Mouse (Mus musculus) MEL (cell line): Measurements from ENCODE around the gene Esp22. TPM values are rescaled to one million over a fixed set of nuclear protein-coding genes. Genes with fewer than 3 reads are reported as not detected.

Experiments used
- DNase-seq: peaks from one replicate; pipeline ENCODE4 v3.0.0; 2011; ENCODE audit warnings: low read depth, low spot score
- H3K27ac ChIP-seq: 2 replicates; pipeline ENCODE4 v1.5.1; 2012; ENCODE audit warnings: low read depth, mild to moderate bottlenecking, control low read depth, low read length, moderate library complexity; ENCODE audit not compliant: control insufficient read depth
- H3K27me3 ChIP-seq, 2 experiments: fragments of 150-350 bp in 1 of 2; sonication (generic) in 1 of 2; 2 replicates each; pipeline ENCODE4 v1.6.1; 2012; ENCODE audit warnings: low read length in 2 of 2, mild to moderate bottlenecking in 2 of 2, improper control_type of control experiment in 1 of 2, moderate library complexity in 1 of 2; ENCODE audit not compliant: insufficient read depth in 2 of 2, control insufficient read depth in 1 of 2
- H3K36me3 ChIP-seq, 2 experiments: 2 replicates each; pipeline ENCODE4 v1.6.1; 2012 to 2014; ENCODE audit warnings: low read length in 2 of 2, improper control_type of control experiment in 1 of 2, inconsistent platforms in 1 of 2, mild to moderate bottlenecking in 1 of 2; ENCODE audit not compliant: insufficient read depth in 2 of 2, control insufficient read depth in 1 of 2
- H3K4me1 ChIP-seq, 2 experiments: fragments of 150-350 bp in 1 of 2; sonication (generic) in 1 of 2; 2 replicates each; pipeline ENCODE4 v1.6.1; 2012; ENCODE audit warnings: low read length in 2 of 2, improper control_type of control experiment in 1 of 2, mild to moderate bottlenecking in 1 of 2; ENCODE audit not compliant: insufficient read depth in 2 of 2, control insufficient read depth in 1 of 2
- H3K4me3 ChIP-seq, 2 experiments: fragments of 150-350 bp in 1 of 2; sonication (generic) in 1 of 2; 2 replicates each; pipeline ENCODE4 v1.5.1; 2012; ENCODE audit warnings: low read depth in 2 of 2, low read length in 2 of 2, mild to moderate bottlenecking in 2 of 2, moderate library complexity in 2 of 2, control low read depth in 1 of 2, improper control_type of control experiment in 1 of 2; ENCODE audit not compliant: control insufficient read depth in 1 of 2, insufficient read depth in 1 of 2
- H3K79me2 ChIP-seq: 2 replicates; pipeline ENCODE4 v1.6.1; 2012; ENCODE audit warnings: mild to moderate bottlenecking, low read length, moderate library complexity; ENCODE audit not compliant: control insufficient read depth, poor library complexity, insufficient read depth
- H3K9ac ChIP-seq: 2 replicates; pipeline ENCODE4 v1.6.1; 2012; ENCODE audit warnings: low read depth, mild to moderate bottlenecking, control low read depth, low read length, moderate library complexity; ENCODE audit not compliant: control insufficient read depth, poor library complexity, severe bottlenecking
- H3K9me3 ChIP-seq: fragments of 150-350 bp; sonication (generic); replicated peaks from 2 replicates; pipeline ENCODE4 v1.6.1; 2012; ENCODE audit warnings: mild to moderate bottlenecking, low read length, improper control_type of control experiment, moderate library complexity; ENCODE audit not compliant: insufficient read depth
- BHLHE40 ChIP-seq: IDR thresholded peaks from 2 replicates; pipeline ENCODE4 v1.6.1; 2012; ENCODE audit warnings: low read depth, mild to moderate bottlenecking, inconsistent platforms, low read length, improper control_type of control experiment, borderline replicate concordance
- CHD2 ChIP-seq: IDR thresholded peaks from 2 replicates; pipeline ENCODE4 v1.6.1; 2011; ENCODE audit warnings: low read length, improper control_type of control experiment
- EP300 ChIP-seq, 2 experiments: IDR thresholded peaks; 2 replicates each; pipeline ENCODE4 v1.6.1; 2011; ENCODE audit warnings: improper control_type of control experiment in 2 of 2, low read length in 2 of 2, low read depth in 1 of 2, mild to moderate bottlenecking in 1 of 2
- ETS1 ChIP-seq: IDR thresholded peaks from 2 replicates; pipeline ENCODE4 v1.6.1; 2012; ENCODE audit warnings: low read depth, mild to moderate bottlenecking, inconsistent platforms, low read length, improper control_type of control experiment, moderate library complexity
- GABPA ChIP-seq: IDR thresholded peaks from 2 replicates; pipeline ENCODE4 v1.6.1; 2012; ENCODE audit warnings: low read depth, mild to moderate bottlenecking, inconsistent platforms, low read length, improper control_type of control experiment, moderate library complexity
- GATA1 ChIP-seq: IDR thresholded peaks from 2 replicates; pipeline ENCODE4 v1.6.1; 2011; ENCODE audit warnings: low read depth, low read length, improper control_type of control experiment
- HCFC1 ChIP-seq: IDR thresholded peaks from 2 replicates; pipeline ENCODE4 v1.6.1; 2012; ENCODE audit warnings: low read depth, mild to moderate bottlenecking, inconsistent platforms, low read length, improper control_type of control experiment, moderate library complexity
- JUND ChIP-seq: IDR thresholded peaks from 2 replicates; pipeline ENCODE4 v1.6.1; 2011; ENCODE audit warnings: low read depth, mild to moderate bottlenecking, improper control_type of control experiment, low read length
- MAFK ChIP-seq: IDR thresholded peaks from 2 replicates; pipeline ENCODE4 v1.6.1; 2011; ENCODE audit warnings: low read depth, mild to moderate bottlenecking, low read length, improper control_type of control experiment, borderline replicate concordance
- MAX ChIP-seq: IDR thresholded peaks from 2 replicates; pipeline ENCODE4 v1.6.1; 2011; ENCODE audit warnings: low read length, improper control_type of control experiment
- MEF2A ChIP-seq: IDR thresholded peaks from 2 replicates; pipeline ENCODE4 v1.6.1; 2014; ENCODE audit warnings: low read depth, mild to moderate bottlenecking, inconsistent platforms, low read length, improper control_type of control experiment; ENCODE audit not compliant: poor library complexity, insufficient replicate concordance, severe bottlenecking; ENCODE audit errors: extremely low read depth
- MYC ChIP-seq: IDR thresholded peaks from 2 replicates; pipeline ENCODE4 v1.6.1; 2011; ENCODE audit warnings: low read depth, mild to moderate bottlenecking, low read length, improper control_type of control experiment, moderate library complexity
- NRF1 ChIP-seq: IDR thresholded peaks from 2 replicates; pipeline ENCODE4 v1.6.1; 2014; ENCODE audit warnings: low read depth, mild to moderate bottlenecking, inconsistent platforms, low read length, improper control_type of control experiment, moderate library complexity; ENCODE audit not compliant: poor library complexity, insufficient read depth, severe bottlenecking
- POLR2A ChIP-seq, 2 experiments: IDR thresholded peaks; 2 replicates each; pipeline ENCODE4 v1.6.1; 2011 to 2012; ENCODE audit warnings: low read length in 2 of 2, mild to moderate bottlenecking in 2 of 2, control low read depth in 1 of 2, improper control_type of control experiment in 1 of 2, low read depth in 1 of 2, moderate library complexity in 1 of 2; ENCODE audit not compliant: control insufficient read depth in 1 of 2, insufficient read depth in 1 of 2, poor library complexity in 1 of 2
- POLR2AphosphoS2 ChIP-seq: IDR thresholded peaks from 2 replicates; pipeline ENCODE4 v1.6.1; 2011; ENCODE audit warnings: low read length, improper control_type of control experiment
- RAD21 ChIP-seq: IDR thresholded peaks from 2 replicates; pipeline ENCODE4 v1.6.1; 2011; ENCODE audit warnings: mild to moderate bottlenecking, low read depth, low read length, improper control_type of control experiment
- SIN3A ChIP-seq: IDR thresholded peaks from 2 replicates; pipeline ENCODE4 v1.6.1; 2012; ENCODE audit warnings: low read length, improper control_type of control experiment, inconsistent platforms
- SMC3 ChIP-seq: IDR thresholded peaks from 2 replicates; pipeline ENCODE4 v1.6.1; 2011; ENCODE audit warnings: low read depth, low read length, improper control_type of control experiment
- TAL1 ChIP-seq: IDR thresholded peaks from 2 replicates; pipeline ENCODE4 v1.6.1; 2012; ENCODE audit warnings: mild to moderate bottlenecking, inconsistent platforms, low read length, moderate library complexity, mixed read lengths
- TBP ChIP-seq: IDR thresholded peaks from 2 replicates; pipeline ENCODE4 v1.8.0; 2011; ENCODE audit warnings: low read depth, low read length, improper control_type of control experiment
- TCF12 ChIP-seq: IDR thresholded peaks from 2 replicates; pipeline ENCODE4 v1.6.1; 2014; ENCODE audit warnings: low read depth, mild to moderate bottlenecking, inconsistent platforms, low read length, improper control_type of control experiment, moderate library complexity
- USF1 ChIP-seq: IDR thresholded peaks from 2 replicates; pipeline ENCODE4 v1.6.1; 2014; ENCODE audit warnings: low read depth, mild to moderate bottlenecking, inconsistent platforms, low read length, improper control_type of control experiment, moderate library complexity
- ZKSCAN1 ChIP-seq: IDR thresholded peaks from 2 replicates; pipeline ENCODE4 v1.6.1; 2012; ENCODE audit warnings: low read depth, mild to moderate bottlenecking, inconsistent platforms, low read length, improper control_type of control experiment, moderate library complexity
- polyA plus RNA-seq, 2 experiments: library from polyadenylated mRNA; stranded (reverse) in 1 of 2; unstranded in 1 of 2; fragments of >175 nt in 1 of 2; fragments of >200 nt in 1 of 2; gene quantifications; 2 replicates each; pipeline versions ENCODE4 v1.2.1 to v1.2.4; 2012; ENCODE audit warnings: low replicate concordance in 2 of 2, low read depth in 1 of 2; ENCODE audit not compliant: insufficient read length in 2 of 2, insufficient read depth in 1 of 2, missing spikeins in 1 of 2
- total RNA-seq: library from RNA; depleted of rRNA; stranded (reverse); fragments of 300-350 nt; gene quantifications from 2 replicates; pipeline ENCODE4 v1.2.3, GENCODE M21; 2012; rRNA removed

Gene Esp22
- not detected in 2 replicates for total RNA-seq
- polyA plus RNA-seq: not detected

DNA sequence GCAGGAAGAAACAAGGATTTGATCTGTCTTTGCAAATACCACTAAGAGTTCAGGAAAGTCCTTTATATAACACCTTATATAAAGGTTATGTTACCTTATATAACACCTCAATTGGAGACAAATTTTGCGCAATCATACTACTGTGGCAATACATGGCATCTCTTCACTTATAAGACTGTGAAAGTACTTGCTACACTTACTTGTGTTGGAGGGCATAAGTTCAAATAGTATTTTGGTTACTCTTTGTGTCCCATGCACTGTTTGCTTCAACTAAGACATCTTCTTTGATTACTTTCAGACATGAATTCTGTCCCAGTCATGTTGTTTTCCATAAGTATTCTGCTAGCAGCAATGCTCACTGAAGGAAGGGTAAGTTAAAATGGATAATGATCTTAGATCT lies at the start of gene Esp22:
Esp22 (plus strand) TSS at position 301 of the 400 bp plus-strand sequence.
- H3K27me3 ChIP-seq: no peaks in the 10 kb centered on the region
- no peak within 1 kb of the TSS for H3K27ac ChIP-seq
- no peaks in the 10 kb centered on the region for H3K9me3 ChIP-seq
- no peaks in the 10 kb centered on the region for H3K79me2 ChIP-seq
- H3K36me3 ChIP-seq: no peaks in the 10 kb centered on the region
- TF ChIP-seq TBP: no peak
- no peak for TF ChIP-seq BHLHE40
- TF ChIP-seq MYC: no peak
- TF ChIP-seq ETS1: no peak
- no peak for TF ChIP-seq HCFC1
- TF ChIP-seq RAD21: no peak
- TF ChIP-seq JUND: no peak
- no peak for TF ChIP-seq SMC3
- no peaks in the 10 kb centered on the region for H3K4me1 ChIP-seq
- H3K9ac ChIP-seq: no peak within 1 kb of the TSS
- H3K4me3 ChIP-seq: no peak within 1 kb of the TSS
- DNase-seq: no peak

DNA sequence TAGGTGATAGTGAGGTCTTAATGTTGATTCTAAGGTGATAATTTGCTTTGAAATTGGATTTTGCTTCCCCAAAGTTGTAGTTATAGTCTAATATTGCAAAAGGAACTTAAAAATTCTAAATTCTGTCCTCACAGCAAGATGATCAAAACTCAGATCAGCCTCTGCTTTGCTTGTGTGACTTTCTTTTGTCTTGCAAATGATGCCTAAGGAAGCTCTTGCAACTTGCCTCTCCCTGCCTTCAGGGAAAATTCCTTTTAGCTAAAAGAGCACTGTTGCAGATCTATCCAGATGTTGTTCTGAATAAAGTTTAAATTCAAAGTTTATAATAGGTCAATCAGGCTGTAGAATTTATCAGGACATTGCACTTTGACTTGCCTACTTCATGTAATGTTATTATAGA lies 31.5 kb upstream of the Esp22 start:
- no peaks in the 10 kb centered on the region for H3K79me2 ChIP-seq
- H3K4me3 ChIP-seq: no peak overlapping the region
- no peak for DNase-seq
- no peak overlapping the region for H3K9ac ChIP-seq
- H3K27me3 ChIP-seq: no peaks in the 10 kb centered on the region
- H3K27ac ChIP-seq: no peak overlapping the region
- TF ChIP-seq GATA1: no peak
- TF ChIP-seq NRF1: no peak
- no peak for TF ChIP-seq CHD2
- no peak for TF ChIP-seq POLR2A (IDR thresholded peaks at IDR 0.05; ENCODE audit: control insufficient read depth in 1 of 2, insufficient read depth in 1 of 2, low read depth in 1 of 2, low read length in 2 of 2, poor library complexity in 1 of 2)
- no peak for TF ChIP-seq SMC3
- TF ChIP-seq MAX: no peak
- no peak for TF ChIP-seq MEF2A
- no peak for TF ChIP-seq POLR2AphosphoS2
- TF ChIP-seq EP300 (IDR thresholded peaks at IDR 0.05; ENCODE audit: low read depth in 1 of 2, low read length in 2 of 2): no peak
- TF ChIP-seq ZKSCAN1: no peak
- TF ChIP-seq MYC: no peak
- TF ChIP-seq GABPA: no peak
- TF ChIP-seq SIN3A: no peak
- TF ChIP-seq MAFK: no peak
- no peak for TF ChIP-seq USF1
- no peak for TF ChIP-seq TCF12
- TF ChIP-seq TAL1: no peak
- TF ChIP-seq, all 39 proteins: peak for 0
- Histone ChIP-seq H3K4me1 (no peaks in the 10 kb centered on the region), H3K36me3 (no peaks in the 10 kb centered on the region), H3K9me3 (no peaks in the 10 kb centered on the region)
